Mouse (Mus musculus): ENCODE data around the gene Nppc.

Gene Nppc

GRCm38 (mm10) chr1:86670279-86671038, at the start of gene Nppc:
Nppc (minus strand) TSS chr1:86670571.
- in situ Hi-C loops (cut with MseI, MboI): loop anchor here in 1 of 2 experiments (25.0 kb wide), 1 partner anchor 367 kb away; no protein-coding TSS in a partner anchor

DNA sequence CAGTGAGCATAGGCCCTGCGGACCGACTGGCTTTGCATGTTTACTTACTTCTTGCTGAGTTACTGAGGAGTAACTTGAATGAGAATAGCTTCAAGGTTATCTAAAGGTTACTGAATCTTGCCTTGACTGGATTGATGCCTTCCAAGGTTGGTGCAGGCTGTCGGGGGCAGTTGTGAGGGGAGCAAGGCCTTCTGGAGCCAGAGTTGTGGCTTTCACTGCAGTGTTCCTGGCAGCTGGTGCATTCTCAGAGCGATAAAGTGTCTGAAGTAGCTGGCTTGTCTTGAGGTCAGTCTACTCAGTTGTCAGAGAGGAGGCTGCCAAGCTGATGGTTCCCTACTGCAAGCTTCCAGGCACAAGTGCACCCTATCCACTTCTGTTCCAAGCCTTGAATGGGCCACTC, 49.0 kb upstream of the Nppc start:
- in situ Hi-C loops (cut with MseI, MboI): no loop called here

DNA sequence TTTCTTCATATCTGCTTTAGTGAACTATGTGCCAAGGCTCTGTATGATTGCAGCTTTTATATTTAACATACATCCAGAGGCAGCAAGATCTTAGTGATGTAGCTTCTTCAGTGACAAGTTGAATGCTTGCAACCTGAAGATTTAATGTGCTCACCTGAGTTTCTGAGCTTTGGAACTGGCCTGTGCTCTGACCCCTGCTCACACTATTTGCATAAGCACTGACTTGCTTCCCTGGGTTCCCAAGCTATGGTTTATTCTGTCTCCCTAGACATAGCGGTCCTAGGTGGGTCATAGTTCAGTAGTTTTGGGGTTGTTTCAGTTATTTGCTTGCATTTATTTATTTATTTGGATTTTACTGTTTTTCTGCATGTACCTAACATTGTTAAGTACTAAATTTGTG, 47.8 kb upstream of the Nppc start:
- in situ Hi-C loops (cut with MseI, MboI): no loop called here

- in situ Hi-C loops (cut with MseI, MboI): no loop called here
Observed at GRCm38 (mm10) chr1:86713054-86713453, 42.7 kb upstream of the Nppc start.

GRCm38 (mm10) chr1:86712045-86712444, 41.7 kb upstream of the Nppc start:
- in situ Hi-C loops (cut with MseI, MboI): no loop called here

DNA sequence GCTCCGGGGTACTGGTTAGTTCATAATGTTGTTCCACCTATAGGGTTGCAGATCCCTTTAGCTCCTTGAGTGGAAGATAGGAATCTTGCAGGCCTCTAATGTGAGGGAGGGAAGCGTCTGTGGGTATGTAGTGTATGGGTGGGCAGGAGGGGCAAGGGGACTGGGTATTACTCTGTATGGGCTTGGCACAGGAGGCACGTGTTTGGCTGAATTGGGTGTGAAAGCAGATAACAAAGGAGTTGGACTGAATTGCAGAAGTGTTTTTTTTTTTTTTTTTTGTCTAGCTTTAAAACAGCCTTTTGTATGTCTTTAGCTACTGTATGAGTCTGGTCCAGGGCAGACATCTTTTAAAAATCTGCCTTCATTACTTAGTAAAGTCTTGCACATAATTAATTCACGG, 39.2 kb upstream of the Nppc start:
- in situ Hi-C loops (cut with MseI, MboI): no loop called here

GRCm38 (mm10) chr1:86705461-86705860, 35.1 kb upstream of the Nppc start:
- in situ Hi-C loops (cut with MseI, MboI): no loop called here

- in situ Hi-C loops (cut with MseI, MboI): no loop called here
Observed at GRCm38 (mm10) chr1:86703965-86704326, 33.6 kb upstream of the Nppc start.

DNA sequence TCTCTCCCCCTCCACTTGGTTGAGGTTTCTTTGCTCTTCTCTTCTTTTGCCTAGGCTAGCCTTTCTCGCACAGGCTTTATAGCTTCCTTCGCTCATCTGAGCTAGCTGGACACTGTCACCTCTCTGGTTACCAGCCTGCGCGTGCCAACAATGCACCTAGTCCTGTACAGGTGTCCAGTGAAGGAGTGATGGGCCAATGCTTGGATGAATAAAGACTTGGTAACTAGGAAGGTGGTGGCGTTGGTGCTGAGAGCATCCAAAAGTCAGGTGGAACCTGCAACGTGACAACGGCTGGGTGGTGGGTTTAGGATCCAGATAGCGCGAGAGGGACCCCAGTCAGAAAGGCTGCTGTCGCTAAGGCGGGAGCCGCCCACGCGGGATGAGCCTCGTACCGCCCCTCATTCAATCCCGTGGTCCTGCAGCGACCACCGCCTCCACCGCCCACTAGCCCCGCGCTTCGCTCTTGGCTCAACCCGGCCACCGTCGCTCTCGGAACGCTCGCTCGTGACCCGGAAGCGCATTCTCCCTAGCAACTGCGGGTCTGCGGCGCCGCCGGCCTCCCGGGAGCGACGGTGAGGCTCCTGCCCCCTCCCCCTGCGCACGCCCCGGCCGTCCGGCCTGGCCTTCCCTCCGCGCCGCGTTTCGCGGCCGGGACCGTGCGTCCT, 33.1 kb upstream of the Nppc start, which contains the start of gene Dis3l2:
TSS of gene Dis3l2 (plus strand) at position 509 of the 665 bp plus-strand sequence.
- in situ Hi-C loops (cut with MseI, MboI): no loop called here

GRCm38 (mm10) chr1:86700367-86700766, 30.0 kb upstream of the Nppc start:
- in situ Hi-C loops (cut with MseI, MboI): no loop called here

DNA sequence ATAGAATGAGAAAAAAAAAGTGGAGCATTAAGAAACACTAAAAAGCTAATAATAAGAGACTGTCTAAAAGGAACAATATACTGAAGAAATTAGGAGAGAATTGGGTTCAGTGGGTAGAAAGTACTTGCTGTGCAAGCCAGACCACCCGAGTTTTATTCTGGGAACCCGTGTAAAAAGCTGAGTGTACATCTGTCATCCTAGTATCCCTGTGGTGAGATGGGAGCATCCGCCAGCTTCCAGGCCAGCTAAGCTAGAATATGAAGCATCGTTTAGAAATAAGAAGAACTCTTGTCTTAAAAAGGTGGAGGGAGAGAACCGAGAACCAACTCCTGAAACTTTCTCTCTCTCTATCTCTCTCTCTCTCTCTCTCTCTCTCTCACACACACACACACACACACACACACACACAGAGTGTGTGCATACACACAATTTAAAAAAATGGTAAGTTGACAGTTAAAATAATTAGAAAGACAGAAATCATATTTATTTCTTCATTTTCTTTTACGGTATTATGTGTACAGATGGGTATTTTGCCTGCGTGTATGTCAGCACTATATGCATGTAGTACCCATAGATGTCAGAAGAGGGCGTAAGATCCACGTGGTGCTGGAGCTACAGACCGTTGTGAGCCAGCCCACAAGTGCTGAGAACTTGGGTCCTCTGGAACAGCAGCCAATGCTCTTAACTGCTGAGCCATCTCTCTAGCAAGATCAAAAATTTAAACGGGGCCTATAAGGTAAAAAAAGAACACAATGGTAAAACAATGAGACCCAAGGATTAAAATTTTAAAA, 29.2 kb upstream of the Nppc start:
- in situ Hi-C loops (cut with MseI, MboI): no loop called here

DNA sequence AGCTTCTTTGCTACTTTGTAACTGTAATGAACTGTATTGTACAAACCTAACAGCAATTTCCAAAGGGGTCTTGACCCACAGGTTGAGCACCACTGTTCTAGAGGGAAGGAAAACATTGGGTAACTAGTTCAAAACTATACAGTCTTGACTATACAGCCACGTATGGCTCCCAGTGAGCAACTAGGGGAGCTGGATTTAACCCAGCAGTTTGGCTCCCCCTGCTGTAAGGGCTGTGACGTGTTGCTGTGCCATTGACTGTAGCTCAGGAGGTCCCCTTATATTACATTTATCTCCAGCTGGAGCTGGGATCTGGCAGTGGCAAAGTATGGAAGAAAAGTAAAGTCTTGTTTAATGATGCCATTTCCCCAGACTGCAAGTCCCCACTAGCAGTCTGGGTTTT, 28.4 kb upstream of the Nppc start:
- in situ Hi-C loops (cut with MseI, MboI): no loop called here

GRCm38 (mm10) chr1:86696948-86697347, 26.6 kb upstream of the Nppc start:
- in situ Hi-C loops (cut with MseI, MboI): no loop called here

DNA sequence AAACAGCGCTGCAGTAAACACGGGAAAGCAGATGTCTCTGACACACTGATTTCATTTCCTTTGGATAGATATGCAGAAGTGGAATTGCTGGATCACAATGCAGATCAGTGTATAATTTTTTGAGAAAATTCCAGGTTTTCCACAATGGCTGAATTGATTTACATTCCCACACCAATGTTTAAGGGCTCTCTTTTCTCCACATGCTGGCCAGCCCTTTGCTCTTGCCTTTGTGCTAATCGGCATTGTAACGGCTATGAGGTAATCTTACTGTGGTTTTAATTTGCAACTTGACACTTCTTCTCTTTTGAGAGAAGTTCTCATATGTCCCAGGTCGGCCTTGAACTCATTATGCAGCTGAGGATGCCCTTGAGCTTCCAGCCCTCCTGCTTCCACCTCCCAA, 20.7 kb upstream of the Nppc start:
- in situ Hi-C loops (cut with MseI, MboI): no loop called here

- in situ Hi-C loops (cut with MseI, MboI): no loop called here
Observed at GRCm38 (mm10) chr1:86687236-86687635, 16.9 kb upstream of the Nppc start.

DNA sequence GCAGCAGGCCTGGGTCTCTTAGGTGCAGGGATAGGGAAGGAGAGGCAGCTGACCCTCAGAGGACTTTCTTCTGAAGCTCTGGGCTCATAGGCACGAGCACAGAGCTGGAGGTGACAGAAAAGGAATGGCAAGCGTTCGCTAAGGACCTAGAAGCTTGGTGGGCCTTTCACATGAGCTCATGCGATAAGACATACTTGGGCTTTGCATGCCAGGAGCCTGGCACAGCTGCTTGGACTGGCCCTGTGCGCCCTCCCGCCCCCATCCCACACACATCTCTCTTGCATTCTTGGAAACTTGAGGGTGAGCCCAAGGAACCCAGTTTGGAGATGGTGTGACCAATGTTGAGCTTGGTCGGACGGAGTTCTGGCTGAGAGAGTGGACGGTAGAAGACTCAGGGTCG, 8.3 kb upstream of the Nppc start:
- in situ Hi-C loops (cut with MseI, MboI): no loop called here

DNA sequence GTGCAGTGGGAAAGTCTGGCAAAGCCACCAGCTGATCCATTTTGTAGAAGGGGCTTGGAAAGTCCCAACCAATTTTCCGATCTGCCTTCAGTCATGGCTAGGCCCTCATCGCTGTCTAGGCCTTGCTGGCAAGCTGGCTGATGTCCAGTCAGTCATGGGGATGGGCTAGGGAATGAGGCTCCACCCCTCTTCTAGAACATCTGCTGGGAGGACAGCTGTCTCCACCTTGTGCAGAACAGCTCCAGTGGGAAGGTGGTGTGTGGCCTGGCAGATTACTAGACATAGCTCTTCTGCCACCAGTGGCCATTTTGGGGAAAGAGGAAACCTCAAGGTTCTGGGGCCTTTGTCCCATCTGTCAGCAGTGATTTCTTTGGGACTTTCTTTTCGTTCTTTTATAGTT, 7.3 kb upstream of the Nppc start:
- in situ Hi-C loops (cut with MseI, MboI): no loop called here

- in situ Hi-C loops (cut with MseI, MboI): no loop called here
Observed at GRCm38 (mm10) chr1:86675126-86675525, 4.8 kb upstream of the Nppc start.

GRCm38 (mm10) chr1:86674385-86674784, 4.0 kb upstream of the Nppc start:
- in situ Hi-C loops (cut with MseI, MboI): loop anchor here in 1 of 2 experiments (25.0 kb wide), 1 partner anchor 363 kb away; no protein-coding TSS in a partner anchor

DNA sequence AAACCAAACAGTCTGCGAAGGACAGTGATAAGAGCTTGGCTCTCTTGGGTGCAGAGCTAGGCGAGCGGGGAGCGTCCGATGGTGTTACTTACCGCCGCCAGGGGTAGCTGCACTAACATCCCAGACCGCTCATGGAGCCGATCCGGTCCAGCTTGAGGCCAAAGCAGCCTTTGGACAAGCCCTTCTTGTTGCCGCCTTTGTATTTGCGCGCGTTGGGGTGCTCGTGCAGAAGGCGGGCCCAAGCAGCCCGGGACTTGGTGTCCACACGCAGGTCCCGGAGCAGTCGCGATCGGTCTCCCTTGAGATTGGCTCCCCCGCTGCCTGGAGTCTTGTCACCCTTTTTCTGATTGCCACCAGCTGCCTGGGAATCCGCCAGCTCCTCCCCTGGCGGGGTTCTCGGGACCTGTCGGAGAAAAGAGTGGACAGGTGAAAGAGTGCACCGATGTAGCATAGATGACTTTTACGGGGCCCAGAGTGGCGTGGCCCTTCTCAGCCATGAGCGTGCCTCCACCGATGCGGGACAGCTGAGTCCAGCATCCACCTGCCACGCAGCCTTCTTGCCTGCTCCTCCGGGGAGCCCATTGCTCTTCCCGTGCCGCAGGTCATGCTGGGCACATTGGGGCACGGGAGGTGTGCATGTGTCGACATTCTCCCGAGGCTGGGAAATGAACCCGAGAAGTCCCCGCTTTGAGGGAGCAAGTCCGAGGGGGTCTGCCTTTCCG, 658 bp downstream of the Nppc start:
- in situ Hi-C loops (cut with MseI, MboI): loop anchor here (10.0 to 25.0 kb wide), 2 partner anchors 368 to 375 kb away; no protein-coding TSS in a partner anchor

DNA sequence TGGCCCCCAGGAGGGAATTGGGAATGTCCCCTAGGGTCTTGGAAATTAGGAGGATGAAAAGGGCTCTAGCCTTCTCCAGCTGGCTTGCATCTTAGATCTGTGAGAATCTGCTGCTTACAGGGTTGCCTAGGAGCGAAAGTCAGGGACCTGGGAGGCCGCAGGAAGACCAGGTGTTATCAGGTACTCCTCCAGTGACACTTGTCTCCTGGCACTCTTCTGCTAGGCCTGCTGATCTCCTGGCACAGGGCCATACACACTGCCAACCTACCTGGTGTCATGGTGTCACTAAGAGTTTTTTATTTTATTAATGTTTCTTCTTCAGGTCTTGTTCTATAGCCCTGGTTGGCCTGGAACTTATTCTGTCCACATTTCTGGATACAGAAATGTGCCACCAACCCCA, 5.3 kb downstream of the Nppc start:
- in situ Hi-C loops (cut with MseI, MboI): loop anchor here (10.0 to 25.0 kb wide), 2 partner anchors 372 to 380 kb away; no protein-coding TSS in a partner anchor
